Mouse (Mus musculus) MEL (cell line): Measurements from ENCODE around the gene Mta3. TPM values are rescaled to one million over a fixed set of nuclear protein-coding genes. Genes with fewer than 3 reads are reported as not detected.

ENCODE experiments used
- DNase-seq: peaks from one replicate; pipeline ENCODE4 v3.0.0; 2011; ENCODE audit warnings: low read depth, low spot score
- H3K27ac ChIP-seq: 2 replicates; pipeline ENCODE4 v1.5.1; 2012; ENCODE audit warnings: low read depth, mild to moderate bottlenecking, control low read depth, low read length, moderate library complexity; ENCODE audit not compliant: control insufficient read depth
- H3K27me3 ChIP-seq, 2 experiments: fragments of 150-350 bp in 1 of 2; sonication (generic) in 1 of 2; 2 replicates each; pipeline ENCODE4 v1.6.1; 2012; ENCODE audit warnings: low read length in 2 of 2, mild to moderate bottlenecking in 2 of 2, improper control_type of control experiment in 1 of 2, moderate library complexity in 1 of 2; ENCODE audit not compliant: insufficient read depth in 2 of 2, control insufficient read depth in 1 of 2
- H3K36me3 ChIP-seq, 2 experiments: 2 replicates each; pipeline ENCODE4 v1.6.1; 2012 to 2014; ENCODE audit warnings: low read length in 2 of 2, improper control_type of control experiment in 1 of 2, inconsistent platforms in 1 of 2, mild to moderate bottlenecking in 1 of 2; ENCODE audit not compliant: insufficient read depth in 2 of 2, control insufficient read depth in 1 of 2
- H3K4me1 ChIP-seq, 2 experiments: fragments of 150-350 bp in 1 of 2; sonication (generic) in 1 of 2; 2 replicates each; pipeline ENCODE4 v1.6.1; 2012; ENCODE audit warnings: low read length in 2 of 2, improper control_type of control experiment in 1 of 2, mild to moderate bottlenecking in 1 of 2; ENCODE audit not compliant: insufficient read depth in 2 of 2, control insufficient read depth in 1 of 2
- H3K4me3 ChIP-seq, 2 experiments: fragments of 150-350 bp in 1 of 2; sonication (generic) in 1 of 2; 2 replicates each; pipeline ENCODE4 v1.5.1; 2012; ENCODE audit warnings: low read depth in 2 of 2, low read length in 2 of 2, mild to moderate bottlenecking in 2 of 2, moderate library complexity in 2 of 2, control low read depth in 1 of 2, improper control_type of control experiment in 1 of 2; ENCODE audit not compliant: control insufficient read depth in 1 of 2, insufficient read depth in 1 of 2
- H3K79me2 ChIP-seq: 2 replicates; pipeline ENCODE4 v1.6.1; 2012; ENCODE audit warnings: mild to moderate bottlenecking, low read length, moderate library complexity; ENCODE audit not compliant: control insufficient read depth, poor library complexity, insufficient read depth
- H3K9ac ChIP-seq: 2 replicates; pipeline ENCODE4 v1.6.1; 2012; ENCODE audit warnings: low read depth, mild to moderate bottlenecking, control low read depth, low read length, moderate library complexity; ENCODE audit not compliant: control insufficient read depth, poor library complexity, severe bottlenecking
- H3K9me3 ChIP-seq: fragments of 150-350 bp; sonication (generic); replicated peaks from 2 replicates; pipeline ENCODE4 v1.6.1; 2012; ENCODE audit warnings: mild to moderate bottlenecking, low read length, improper control_type of control experiment, moderate library complexity; ENCODE audit not compliant: insufficient read depth
- BHLHE40 ChIP-seq: IDR thresholded peaks from 2 replicates; pipeline ENCODE4 v1.6.1; 2012; ENCODE audit warnings: low read depth, mild to moderate bottlenecking, inconsistent platforms, low read length, improper control_type of control experiment, borderline replicate concordance
- CHD1 ChIP-seq: IDR thresholded peaks from 2 replicates; pipeline ENCODE4 v1.6.1; 2012; ENCODE audit warnings: low read depth, mild to moderate bottlenecking, inconsistent platforms, low read length, improper control_type of control experiment
- CTCF ChIP-seq, 3 experiments: IDR thresholded peaks in 2 of 3; conservative IDR thresholded peaks in 1 of 3; 2 replicates each; pipeline ENCODE4 v1.5.1; 2011 to 2012; ENCODE audit warnings: low read length in 3 of 3, low read depth in 2 of 3, mild to moderate bottlenecking in 2 of 3, improper control_type of control experiment in 1 of 3, inconsistent platforms in 1 of 3, mixed read lengths in 1 of 3, moderate library complexity in 1 of 3; ENCODE audit not compliant: control insufficient read depth in 1 of 3, insufficient read depth in 1 of 3, poor library complexity in 1 of 3, severe bottlenecking in 1 of 3
- E2F4 ChIP-seq: IDR thresholded peaks from 2 replicates; pipeline ENCODE4 v1.6.1; 2011; ENCODE audit warnings: low read depth, low read length, improper control_type of control experiment, borderline replicate concordance
- ELF1 ChIP-seq: IDR thresholded peaks from 2 replicates; pipeline ENCODE4 v1.6.1; 2014; ENCODE audit warnings: low read depth, mild to moderate bottlenecking, inconsistent platforms, low read length, improper control_type of control experiment, moderate library complexity
- EP300 ChIP-seq, 2 experiments: IDR thresholded peaks; 2 replicates each; pipeline ENCODE4 v1.6.1; 2011; ENCODE audit warnings: improper control_type of control experiment in 2 of 2, low read length in 2 of 2, low read depth in 1 of 2, mild to moderate bottlenecking in 1 of 2
- ETS1 ChIP-seq: IDR thresholded peaks from 2 replicates; pipeline ENCODE4 v1.6.1; 2012; ENCODE audit warnings: low read depth, mild to moderate bottlenecking, inconsistent platforms, low read length, improper control_type of control experiment, moderate library complexity
- GABPA ChIP-seq: IDR thresholded peaks from 2 replicates; pipeline ENCODE4 v1.6.1; 2012; ENCODE audit warnings: low read depth, mild to moderate bottlenecking, inconsistent platforms, low read length, improper control_type of control experiment, moderate library complexity
- GATA1 ChIP-seq: IDR thresholded peaks from 2 replicates; pipeline ENCODE4 v1.6.1; 2011; ENCODE audit warnings: low read depth, low read length, improper control_type of control experiment
- HCFC1 ChIP-seq: IDR thresholded peaks from 2 replicates; pipeline ENCODE4 v1.6.1; 2012; ENCODE audit warnings: low read depth, mild to moderate bottlenecking, inconsistent platforms, low read length, improper control_type of control experiment, moderate library complexity
- JUND ChIP-seq: IDR thresholded peaks from 2 replicates; pipeline ENCODE4 v1.6.1; 2011; ENCODE audit warnings: low read depth, mild to moderate bottlenecking, improper control_type of control experiment, low read length
- MAFK ChIP-seq: IDR thresholded peaks from 2 replicates; pipeline ENCODE4 v1.6.1; 2011; ENCODE audit warnings: low read depth, mild to moderate bottlenecking, low read length, improper control_type of control experiment, borderline replicate concordance
- MAX ChIP-seq: IDR thresholded peaks from 2 replicates; pipeline ENCODE4 v1.6.1; 2011; ENCODE audit warnings: low read length, improper control_type of control experiment
- MEF2A ChIP-seq: IDR thresholded peaks from 2 replicates; pipeline ENCODE4 v1.6.1; 2014; ENCODE audit warnings: low read depth, mild to moderate bottlenecking, inconsistent platforms, low read length, improper control_type of control experiment; ENCODE audit not compliant: poor library complexity, insufficient replicate concordance, severe bottlenecking; ENCODE audit errors: extremely low read depth
- MXI1 ChIP-seq: IDR thresholded peaks from 2 replicates; pipeline ENCODE4 v1.6.1; 2011; ENCODE audit warnings: mild to moderate bottlenecking, low read depth, low read length, improper control_type of control experiment
- MYC ChIP-seq: IDR thresholded peaks from 2 replicates; pipeline ENCODE4 v1.6.1; 2011; ENCODE audit warnings: low read depth, mild to moderate bottlenecking, low read length, improper control_type of control experiment, moderate library complexity
- NELFE ChIP-seq: IDR thresholded peaks from 2 replicates; pipeline ENCODE4 v1.6.1; 2011; ENCODE audit warnings: low read depth, low read length, improper control_type of control experiment
- NRF1 ChIP-seq: IDR thresholded peaks from 2 replicates; pipeline ENCODE4 v1.6.1; 2014; ENCODE audit warnings: low read depth, mild to moderate bottlenecking, inconsistent platforms, low read length, improper control_type of control experiment, moderate library complexity; ENCODE audit not compliant: poor library complexity, insufficient read depth, severe bottlenecking
- POLR2A ChIP-seq, 2 experiments: IDR thresholded peaks; 2 replicates each; pipeline ENCODE4 v1.6.1; 2011 to 2012; ENCODE audit warnings: low read length in 2 of 2, mild to moderate bottlenecking in 2 of 2, control low read depth in 1 of 2, improper control_type of control experiment in 1 of 2, low read depth in 1 of 2, moderate library complexity in 1 of 2; ENCODE audit not compliant: control insufficient read depth in 1 of 2, insufficient read depth in 1 of 2, poor library complexity in 1 of 2
- POLR2AphosphoS2 ChIP-seq: IDR thresholded peaks from 2 replicates; pipeline ENCODE4 v1.6.1; 2011; ENCODE audit warnings: low read length, improper control_type of control experiment
- RAD21 ChIP-seq: IDR thresholded peaks from 2 replicates; pipeline ENCODE4 v1.6.1; 2011; ENCODE audit warnings: mild to moderate bottlenecking, low read depth, low read length, improper control_type of control experiment
- RCOR1 ChIP-seq: IDR thresholded peaks from 2 replicates; pipeline ENCODE4 v1.6.1; 2012; ENCODE audit warnings: low read depth, mild to moderate bottlenecking, inconsistent platforms, low read length, improper control_type of control experiment
- SIN3A ChIP-seq: IDR thresholded peaks from 2 replicates; pipeline ENCODE4 v1.6.1; 2012; ENCODE audit warnings: low read length, improper control_type of control experiment, inconsistent platforms
- SMC3 ChIP-seq: IDR thresholded peaks from 2 replicates; pipeline ENCODE4 v1.6.1; 2011; ENCODE audit warnings: low read depth, low read length, improper control_type of control experiment
- TAL1 ChIP-seq: IDR thresholded peaks from 2 replicates; pipeline ENCODE4 v1.6.1; 2012; ENCODE audit warnings: mild to moderate bottlenecking, inconsistent platforms, low read length, moderate library complexity, mixed read lengths
- TBP ChIP-seq: IDR thresholded peaks from 2 replicates; pipeline ENCODE4 v1.8.0; 2011; ENCODE audit warnings: low read depth, low read length, improper control_type of control experiment
- TCF12 ChIP-seq: IDR thresholded peaks from 2 replicates; pipeline ENCODE4 v1.6.1; 2014; ENCODE audit warnings: low read depth, mild to moderate bottlenecking, inconsistent platforms, low read length, improper control_type of control experiment, moderate library complexity
- UBTF ChIP-seq: IDR thresholded peaks from 2 replicates; pipeline ENCODE4 v1.6.1; 2012; ENCODE audit warnings: low read depth, mild to moderate bottlenecking, inconsistent platforms, low read length, improper control_type of control experiment, moderate library complexity, borderline replicate concordance; ENCODE audit not compliant: insufficient read depth
- USF1 ChIP-seq: IDR thresholded peaks from 2 replicates; pipeline ENCODE4 v1.6.1; 2014; ENCODE audit warnings: low read depth, mild to moderate bottlenecking, inconsistent platforms, low read length, improper control_type of control experiment, moderate library complexity
- ZC3H11A ChIP-seq: IDR thresholded peaks from 2 replicates; pipeline ENCODE4 v1.6.1; 2012; ENCODE audit warnings: low read depth, mild to moderate bottlenecking, inconsistent platforms, low read length, improper control_type of control experiment
- ZMIZ1 ChIP-seq: IDR thresholded peaks from 2 replicates; pipeline ENCODE4 v1.6.1; 2012; ENCODE audit warnings: low read depth, mild to moderate bottlenecking, inconsistent platforms, low read length, improper control_type of control experiment, moderate library complexity
- ZNF384 ChIP-seq: IDR thresholded peaks from 2 replicates; pipeline ENCODE4 v1.6.1; 2012; ENCODE audit warnings: low read depth, mild to moderate bottlenecking, inconsistent platforms, low read length, improper control_type of control experiment
- polyA plus RNA-seq, 2 experiments: library from polyadenylated mRNA; stranded (reverse) in 1 of 2; unstranded in 1 of 2; fragments of >175 nt in 1 of 2; fragments of >200 nt in 1 of 2; gene quantifications; 2 replicates each; pipeline versions ENCODE4 v1.2.1 to v1.2.4; 2012; ENCODE audit warnings: low replicate concordance in 2 of 2, low read depth in 1 of 2; ENCODE audit not compliant: insufficient read length in 2 of 2, insufficient read depth in 1 of 2, missing spikeins in 1 of 2
- total RNA-seq: library from RNA; depleted of rRNA; stranded (reverse); fragments of 300-350 nt; gene quantifications from 2 replicates; pipeline ENCODE4 v1.2.3, GENCODE M21; 2012

Mta3 gene
- total and polyA plus RNA-seq, 3 experiments = 28.8 to 58.2 TPM; not detected in 1

- peaks cover 12 to 22% of the 10 kb centered on the region in 2 experiments for H3K4me1 ChIP-seq
- peaks cover 0 to 23% of the 10 kb centered on the region in 2 experiments; a peak in 2 of 4 replicates for H3K36me3 ChIP-seq
- DNase-seq = peak; percentile 96
Measured at GRCm38 (mm10) chr17:83861444-83862133, 155.6 kb downstream of the Mta3 start.

GRCm38 (mm10) chr17:83862134-83862881 lies 156.3 kb downstream of the Mta3 start:
- TF ChIP-seq TBP (no peak), ETS1 (peak; percentile 26), GATA1 (0 out of 2 replicates have a peak, but pooled peaks have one; percentile 0), MAFK (no peak), MEF2A (no peak), MXI1 (0 out of 2 replicates have a peak, but pooled peaks have one; percentile 10), CHD1 (no peak), EP300 (IDR thresholded peaks at IDR 0.05; ENCODE audit: low read depth in 1 of 2, low read length in 2 of 2) (0 out of 4 replicates have a peak, but pooled peaks of 1 of the 2 experiments have one; percentile 12), E2F4 (0 out of 2 replicates have a peak, but pooled peaks have one; percentile 4), ELF1 (peak; percentile 23; the same call in 1 of the 2 replicates), POLR2A (IDR thresholded peaks at IDR 0.05; ENCODE audit: control insufficient read depth in 1 of 2, insufficient read depth in 1 of 2, low read depth in 1 of 2, low read length in 2 of 2, poor library complexity in 1 of 2) (0 out of 4 replicates have a peak, but pooled peaks of 1 of the 2 experiments have one; percentile 28), SIN3A (no peak), UBTF (no peak)
- TF ChIP-seq, all 39 proteins: peak for 7
- Histone ChIP-seq H3K27ac (peak overlapping the region; percentile 70), H3K79me2 (peaks cover 2% of the 10 kb centered on the region; the same call in 1 of the 2 replicates), H3K4me1 (peaks cover 12 to 16% of the 10 kb centered on the region in 2 experiments), H3K36me3 (peaks cover 0 to 20% of the 10 kb centered on the region in 2 experiments; a peak in 2 of 4 replicates), H3K27me3 (no peaks in the 10 kb centered on the region), H3K9ac (peak overlapping the region; percentile 70), H3K4me3 (peak overlapping the region; percentile 48 to 97), H3K9me3 (no peaks in the 10 kb centered on the region)
- peak; percentile 78 for DNase-seq

More at GRCm38 (mm10) chr17:83861444-83862133, 155.6 kb downstream of the Mta3 start:
- H3K9ac ChIP-seq = peak overlapping the region; percentile 97
- peak overlapping the region; percentile 73 for H3K27ac ChIP-seq
- no peak for TF ChIP-seq RAD21
- TF ChIP-seq SMC3 = no peak
- TF ChIP-seq TBP = peak; percentile 99
- 0 out of 2 replicates have a peak, but pooled peaks have one; percentile 20 for TF ChIP-seq GATA1
- TF ChIP-seq MXI1 = peak; percentile 53
- peak; percentile 27; the same call in 1 of the 2 replicates for TF ChIP-seq TCF12
- TF ChIP-seq CHD1 = no peak
- TF ChIP-seq JUND = no peak
- TF ChIP-seq ZNF384 = no peak
- no peak for TF ChIP-seq USF1
- no peak for TF ChIP-seq GABPA
- peak; percentile 99 for TF ChIP-seq MAFK
- 0 out of 6 replicates have a peak, but pooled peaks of 1 of the 3 experiments have one; percentile 3 for TF ChIP-seq CTCF (IDR thresholded peaks at IDR 0.05 in 2 of 3, conservative IDR thresholded peaks at IDR 0.05 in 1 of 3; ENCODE audit: control insufficient read depth in 1 of 3, insufficient read depth in 1 of 3, low read depth in 2 of 3, low read length in 3 of 3, poor library complexity in 1 of 3, severe bottlenecking in 1 of 3)
- peak; percentile 83; the same call in 1 of the 2 replicates for TF ChIP-seq UBTF
- TF ChIP-seq ETS1 = peak; percentile 8; the same call in 1 of the 2 replicates
- no peak for TF ChIP-seq RCOR1
- no peak for TF ChIP-seq ZMIZ1
- peak; percentile 75 for TF ChIP-seq E2F4
- TF ChIP-seq BHLHE40 = no peak
- TF ChIP-seq MAX = no peak
- peak; percentile 89 for TF ChIP-seq NRF1
- TF ChIP-seq MYC = 0 out of 2 replicates have a peak, but pooled peaks have one; percentile 18
- TF ChIP-seq NELFE = peak; percentile 58; the same call in 1 of the 2 replicates
- TF ChIP-seq SIN3A = peak; percentile 49; the same call in 1 of the 2 replicates
- TF ChIP-seq TAL1 = no peak
- no peak for TF ChIP-seq ZC3H11A
- peak; percentile 87 for TF ChIP-seq ELF1
- peak; percentile 47 to 49; a peak in 2 of 4 replicates for TF ChIP-seq POLR2A (IDR thresholded peaks at IDR 0.05; ENCODE audit: control insufficient read depth in 1 of 2, insufficient read depth in 1 of 2, low read depth in 1 of 2, low read length in 2 of 2, poor library complexity in 1 of 2)
- TF ChIP-seq HCFC1 = 0 out of 2 replicates have a peak, but pooled peaks have one; percentile 45
- no peak for TF ChIP-seq POLR2AphosphoS2
- TF ChIP-seq, all 39 proteins: peak for 16
- Histone ChIP-seq H3K9me3 (no peaks in the 10 kb centered on the region), H3K79me2 (peaks cover 2% of the 10 kb centered on the region; the same call in 1 of the 2 replicates), H3K4me3 (peak overlapping the region; percentile 79 to 97), H3K27me3 (no peaks in the 10 kb centered on the region)
